Mouse (Mus musculus): Measurements from ENCODE around the gene Nr5a2. TPM values are rescaled to one million over a fixed set of nuclear protein-coding genes. Genes with fewer than 3 reads are reported as not detected.

Nr5a2 gene
- polyA plus RNA-seq, 1 experiment from 2014 or later, result 0.23 TPM

- WGBS, result 75% methylated on average over 9 of the region's 9 CpGs
- Histone ChIP-seq H3K27ac (ENCODE audit: low read length) (no peak overlapping the region), H3K4me3 (replicated peaks; ENCODE audit: low read length) (no peak overlapping the region), H3K27me3 (replicated peaks; ENCODE audit: control insufficient read depth, insufficient read depth, low read length) (no peaks in the 10 kb centered on the region), H3K9me3 (ENCODE audit: control insufficient read depth, low read length) (no peaks in the 10 kb centered on the region), H3K9ac (replicated peaks; ENCODE audit: low read depth, low read length) (no peak overlapping the region), H3K4me2 (ENCODE audit: low read length) (no peak overlapping the region), H3K36me3 (ENCODE audit: control insufficient read depth, insufficient read depth) (no peaks in the 10 kb centered on the region), H3K4me1 (replicated peaks; ENCODE audit: control insufficient read depth, insufficient read depth, low read length) (peaks cover 10% of the 10 kb centered on the region)
- no peak for ATAC-seq
These were observed 114.9 kb downstream of the Nr5a2 start for GRCm38 (mm10) chr1:136845341-136845740.

GRCm38 (mm10) chr1:136840512-136840911, 119.7 kb downstream of the Nr5a2 start:
- Histone ChIP-seq H3K36me3 (ENCODE audit: control insufficient read depth, insufficient read depth) (no peaks in the 10 kb centered on the region), H3K27me3 (replicated peaks; ENCODE audit: control insufficient read depth, insufficient read depth, low read length) (no peaks in the 10 kb centered on the region), H3K9ac (replicated peaks; ENCODE audit: low read depth, low read length) (no peak overlapping the region), H3K4me1 (replicated peaks; ENCODE audit: control insufficient read depth, insufficient read depth, low read length) (peaks cover 3% of the 10 kb centered on the region), H3K9me3 (ENCODE audit: control insufficient read depth, low read length) (no peaks in the 10 kb centered on the region), H3K4me2 (ENCODE audit: low read length) (no peak overlapping the region), H3K4me3 (replicated peaks; ENCODE audit: low read length) (no peak overlapping the region), H3K27ac (ENCODE audit: low read length) (no peak overlapping the region)
- no peak for ATAC-seq
- 88% methylated on average over 7 of the region's 7 CpGs for WGBS

DNA sequence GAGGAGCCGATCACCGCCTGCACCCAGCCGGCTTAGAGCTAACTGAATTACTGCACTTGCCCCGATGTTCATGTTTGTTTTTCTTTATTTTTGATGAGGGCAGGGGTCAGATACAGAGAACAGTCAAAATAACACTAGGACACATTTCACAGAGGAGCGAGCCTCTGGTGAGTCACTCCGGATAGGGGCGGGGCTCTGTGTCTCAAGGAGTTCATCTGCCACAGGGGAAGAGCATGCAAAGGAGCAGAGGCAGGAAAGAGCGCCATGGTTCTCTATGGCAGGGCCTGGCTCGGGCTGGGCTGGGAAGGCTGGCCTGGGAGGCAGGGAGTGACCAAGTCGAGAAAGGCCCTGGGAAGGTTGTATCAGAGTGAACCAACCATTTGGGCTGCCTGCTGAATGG, 121.0 kb downstream of the Nr5a2 start:
- no peak for ATAC-seq
- Histone ChIP-seq H3K4me1 (replicated peaks; ENCODE audit: control insufficient read depth, insufficient read depth, low read length) (no peaks in the 10 kb centered on the region), H3K4me2 (ENCODE audit: low read length) (no peak overlapping the region), H3K4me3 (replicated peaks; ENCODE audit: low read length) (no peak overlapping the region), H3K36me3 (ENCODE audit: control insufficient read depth, insufficient read depth) (no peaks in the 10 kb centered on the region), H3K9me3 (ENCODE audit: control insufficient read depth, low read length) (no peaks in the 10 kb centered on the region), H3K27me3 (replicated peaks; ENCODE audit: control insufficient read depth, insufficient read depth, low read length) (no peaks in the 10 kb centered on the region), H3K9ac (replicated peaks; ENCODE audit: low read depth, low read length) (no peak overlapping the region), H3K27ac (ENCODE audit: low read length) (no peak overlapping the region)
- WGBS, result 89% methylated on average over 10 of the region's 10 CpGs

- peak; percentile 28; the same call in 1 of the 2 replicates for ATAC-seq
These were observed 127.7 kb downstream of the Nr5a2 start for GRCm38 (mm10) chr1:136832305-136833152.

DNA sequence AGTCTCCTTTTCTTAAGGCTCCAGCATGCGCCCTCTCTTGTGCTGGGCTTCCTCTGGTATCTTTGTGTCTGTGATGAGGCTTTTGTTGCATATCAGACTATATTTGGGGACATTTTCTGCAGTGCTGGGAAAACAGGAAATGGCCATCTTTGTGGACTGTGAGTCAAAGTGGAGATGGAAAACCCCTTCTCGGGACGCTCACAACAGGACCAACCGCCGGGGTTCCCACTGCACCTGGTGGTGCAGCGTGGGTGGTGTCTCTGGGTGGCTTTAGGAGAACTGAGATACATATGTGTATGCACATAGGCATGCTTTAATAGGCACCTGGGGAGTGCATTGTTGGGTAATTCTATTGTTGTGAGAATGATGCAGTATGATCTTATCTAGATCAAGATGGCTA, 129.3 kb downstream of the Nr5a2 start:
- no peak overlapping the region for H3K27ac ChIP-seq (ENCODE audit: low read length)
- 87% methylated on average over 6 of the region's 6 CpGs for WGBS
- ATAC-seq, result no peak

More at GRCm38 (mm10) chr1:136832305-136833152, 127.7 kb downstream of the Nr5a2 start:
- H3K4me2 ChIP-seq (ENCODE audit: low read length), result no peak overlapping the region
- 39% methylated on average over 12 of the region's 12 CpGs for WGBS
- H3K9ac ChIP-seq (replicated peaks; ENCODE audit: low read depth, low read length), result no peak overlapping the region
- H3K4me3 ChIP-seq (replicated peaks; ENCODE audit: low read length), result no peak overlapping the region
- no peaks in the 10 kb centered on the region for H3K4me1 ChIP-seq (replicated peaks; ENCODE audit: control insufficient read depth, insufficient read depth, low read length)
- no peaks in the 10 kb centered on the region for H3K27me3 ChIP-seq (replicated peaks; ENCODE audit: control insufficient read depth, insufficient read depth, low read length)
- no peak overlapping the region for H3K27ac ChIP-seq (ENCODE audit: low read length)
- H3K9me3 ChIP-seq (ENCODE audit: control insufficient read depth, low read length), result no peaks in the 10 kb centered on the region
- H3K36me3 ChIP-seq (ENCODE audit: control insufficient read depth, insufficient read depth), result no peaks in the 10 kb centered on the region

DNA sequence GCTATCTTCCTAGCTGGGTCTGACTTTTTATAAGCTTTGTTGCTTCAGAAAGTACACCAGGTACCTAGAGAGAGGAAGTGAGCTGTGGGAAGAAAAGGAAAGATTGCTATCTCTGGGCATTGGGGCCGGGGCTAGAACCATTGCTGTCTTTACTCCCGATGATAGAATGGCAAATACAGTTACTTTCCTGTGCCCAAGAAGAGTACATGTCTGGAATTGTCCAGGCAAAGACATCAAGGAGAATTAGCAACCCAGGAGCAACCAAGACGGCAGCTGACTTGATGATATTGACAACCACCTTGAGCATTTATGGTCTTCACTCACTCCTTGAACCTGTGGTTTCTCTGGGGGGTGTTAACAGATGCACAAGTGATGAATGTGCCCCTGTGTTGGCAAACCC, 130.3 kb downstream of the Nr5a2 start:
- Histone ChIP-seq H3K36me3 (ENCODE audit: control insufficient read depth, insufficient read depth) (no peaks in the 10 kb centered on the region), H3K4me2 (ENCODE audit: low read length) (no peak overlapping the region), H3K27me3 (replicated peaks; ENCODE audit: control insufficient read depth, insufficient read depth, low read length) (no peaks in the 10 kb centered on the region), H3K4me1 (replicated peaks; ENCODE audit: control insufficient read depth, insufficient read depth, low read length) (no peaks in the 10 kb centered on the region), H3K9ac (replicated peaks; ENCODE audit: low read depth, low read length) (no peak overlapping the region), H3K4me3 (replicated peaks; ENCODE audit: low read length) (no peak overlapping the region), H3K27ac (ENCODE audit: low read length) (no peak overlapping the region), H3K9me3 (ENCODE audit: control insufficient read depth, low read length) (no peaks in the 10 kb centered on the region)
- WGBS, result 97% methylated on average over 3 of the region's 3 CpGs
- ATAC-seq, result no peak

More for the DNA sequence above, 129.3 kb downstream of the Nr5a2 start:
- H3K9me3 ChIP-seq (ENCODE audit: control insufficient read depth, low read length), result no peaks in the 10 kb centered on the region
- no peaks in the 10 kb centered on the region for H3K27me3 ChIP-seq (replicated peaks; ENCODE audit: control insufficient read depth, insufficient read depth, low read length)
- H3K36me3 ChIP-seq (ENCODE audit: control insufficient read depth, insufficient read depth), result no peaks in the 10 kb centered on the region
- no peak overlapping the region for H3K9ac ChIP-seq (replicated peaks; ENCODE audit: low read depth, low read length)
- no peak overlapping the region for H3K4me3 ChIP-seq (replicated peaks; ENCODE audit: low read length)
- no peak overlapping the region for H3K4me2 ChIP-seq (ENCODE audit: low read length)
- H3K4me1 ChIP-seq (replicated peaks; ENCODE audit: control insufficient read depth, insufficient read depth, low read length), result no peaks in the 10 kb centered on the region

GRCm38 (mm10) chr1:136823897-136824296, 136.4 kb downstream of the Nr5a2 start:
- H3K27me3 ChIP-seq (replicated peaks; ENCODE audit: control insufficient read depth, insufficient read depth, low read length), result no peaks in the 10 kb centered on the region
- no peak overlapping the region for H3K4me2 ChIP-seq (ENCODE audit: low read length)
- no peaks in the 10 kb centered on the region for H3K4me1 ChIP-seq (replicated peaks; ENCODE audit: control insufficient read depth, insufficient read depth, low read length)
- no peaks in the 10 kb centered on the region for H3K9me3 ChIP-seq (ENCODE audit: control insufficient read depth, low read length)
- WGBS, result 84% methylated on average over 4 of the region's 4 CpGs
- no peak overlapping the region for H3K9ac ChIP-seq (replicated peaks; ENCODE audit: low read depth, low read length)
- no peak for ATAC-seq
- no peak overlapping the region for H3K27ac ChIP-seq (ENCODE audit: low read length)
- no peak overlapping the region for H3K4me3 ChIP-seq (replicated peaks; ENCODE audit: low read length)
- no peaks in the 10 kb centered on the region for H3K36me3 ChIP-seq (ENCODE audit: control insufficient read depth, insufficient read depth)

DNA sequence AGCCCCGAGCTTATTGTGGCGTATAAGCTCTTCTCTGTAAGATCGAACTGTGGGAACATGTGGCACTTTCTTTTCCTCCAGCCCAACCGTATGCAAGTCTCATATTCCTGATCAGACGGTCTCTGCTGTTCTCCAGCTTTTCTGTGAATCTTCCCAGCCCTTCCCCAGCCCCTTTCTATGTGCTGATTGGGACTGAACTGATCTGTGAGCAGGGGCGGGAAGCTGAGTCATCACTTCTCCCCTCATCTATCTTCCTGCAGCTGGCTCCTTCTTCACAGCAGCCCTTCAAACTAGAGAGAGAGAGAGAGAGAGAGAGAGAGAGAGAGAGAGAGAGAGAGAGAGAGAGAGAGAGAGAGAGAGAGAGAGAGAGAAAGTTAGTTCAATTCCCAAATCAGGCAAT, 159.6 kb downstream of the Nr5a2 start:
- Histone ChIP-seq H3K9me3 (ENCODE audit: control insufficient read depth, low read length) (no peaks in the 10 kb centered on the region), H3K4me2 (ENCODE audit: low read length) (no peak overlapping the region), H3K27ac (ENCODE audit: low read length) (no peak overlapping the region), H3K36me3 (ENCODE audit: control insufficient read depth, insufficient read depth) (no peaks in the 10 kb centered on the region), H3K27me3 (replicated peaks; ENCODE audit: control insufficient read depth, insufficient read depth, low read length) (no peaks in the 10 kb centered on the region), H3K4me3 (replicated peaks; ENCODE audit: low read length) (no peak overlapping the region), H3K9ac (replicated peaks; ENCODE audit: low read depth, low read length) (no peak overlapping the region), H3K4me1 (replicated peaks; ENCODE audit: control insufficient read depth, insufficient read depth, low read length) (no peaks in the 10 kb centered on the region)
- WGBS, result 85% methylated on average over 6 of the region's 6 CpGs
- ATAC-seq, result no peak

- Histone ChIP-seq H3K4me2 (ENCODE audit: low read length) (no peak overlapping the region), H3K9ac (replicated peaks; ENCODE audit: low read depth, low read length) (no peak overlapping the region), H3K4me3 (replicated peaks; ENCODE audit: low read length) (no peak overlapping the region), H3K27ac (ENCODE audit: low read length) (no peak overlapping the region), H3K36me3 (ENCODE audit: control insufficient read depth, insufficient read depth) (no peaks in the 10 kb centered on the region), H3K9me3 (ENCODE audit: control insufficient read depth, low read length) (no peaks in the 10 kb centered on the region), H3K4me1 (replicated peaks; ENCODE audit: control insufficient read depth, insufficient read depth, low read length) (no peaks in the 10 kb centered on the region), H3K27me3 (replicated peaks; ENCODE audit: control insufficient read depth, insufficient read depth, low read length) (no peaks in the 10 kb centered on the region)
- 46% methylated on average over 17 of the region's 17 CpGs for WGBS
- ATAC-seq, result no peak
These were observed 163.7 kb downstream of the Nr5a2 start for GRCm38 (mm10) chr1:136796361-136797090.
